Mouse (Mus musculus): ENCODE results near the gene Ankrd34a.

Gene Ankrd34a

DNA sequence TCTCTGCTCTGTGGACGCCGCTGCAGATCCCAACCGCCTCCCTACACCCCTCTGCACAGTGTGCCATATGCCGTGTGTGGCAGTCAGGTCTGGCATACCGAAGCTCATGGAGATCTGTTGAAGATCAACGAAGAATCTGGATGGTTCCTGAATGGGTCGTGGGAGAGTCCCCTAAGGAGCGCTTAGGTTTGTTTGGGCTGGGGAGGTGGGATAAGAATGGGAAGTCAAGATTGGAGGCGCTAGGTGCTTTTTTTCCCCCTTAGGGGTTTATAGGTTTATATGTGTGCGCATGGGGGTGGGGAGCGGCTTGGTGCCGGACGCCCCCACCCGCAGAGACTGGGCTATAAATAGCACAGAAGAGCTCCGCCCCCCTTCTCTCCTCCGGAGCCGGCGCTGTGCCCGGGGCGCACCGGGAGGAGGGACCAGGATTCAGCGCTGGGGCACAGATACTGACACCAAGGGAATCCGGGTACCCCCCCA, at the start of gene Ankrd34a:
TSS of gene Ankrd34a (plus strand) at position 409 of the 480 bp plus-strand sequence.
- no peak for DNase-seq (ENCODE audit: low spot score)

DNA sequence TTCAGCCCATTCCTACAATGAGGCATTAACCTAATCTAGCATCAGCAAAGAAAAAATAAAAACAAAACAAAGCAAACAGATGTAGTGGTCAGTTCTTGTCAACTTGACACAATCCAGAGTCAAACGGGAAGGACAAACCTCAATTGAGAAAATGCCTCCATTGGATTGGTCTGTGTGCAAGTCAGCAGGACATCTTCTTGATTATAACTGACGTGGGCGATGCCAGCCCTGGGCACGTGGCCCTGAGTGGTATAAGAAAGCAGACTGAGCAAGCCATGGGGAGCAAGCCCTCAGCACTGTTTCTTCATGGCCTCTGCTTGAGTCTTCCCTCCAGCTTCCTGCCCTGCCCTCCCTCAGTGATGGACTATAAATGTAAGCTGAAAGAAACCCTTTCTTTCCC, 49.6 kb upstream of the Ankrd34a start:
- no peak for DNase-seq (ENCODE audit: low spot score)

DNA sequence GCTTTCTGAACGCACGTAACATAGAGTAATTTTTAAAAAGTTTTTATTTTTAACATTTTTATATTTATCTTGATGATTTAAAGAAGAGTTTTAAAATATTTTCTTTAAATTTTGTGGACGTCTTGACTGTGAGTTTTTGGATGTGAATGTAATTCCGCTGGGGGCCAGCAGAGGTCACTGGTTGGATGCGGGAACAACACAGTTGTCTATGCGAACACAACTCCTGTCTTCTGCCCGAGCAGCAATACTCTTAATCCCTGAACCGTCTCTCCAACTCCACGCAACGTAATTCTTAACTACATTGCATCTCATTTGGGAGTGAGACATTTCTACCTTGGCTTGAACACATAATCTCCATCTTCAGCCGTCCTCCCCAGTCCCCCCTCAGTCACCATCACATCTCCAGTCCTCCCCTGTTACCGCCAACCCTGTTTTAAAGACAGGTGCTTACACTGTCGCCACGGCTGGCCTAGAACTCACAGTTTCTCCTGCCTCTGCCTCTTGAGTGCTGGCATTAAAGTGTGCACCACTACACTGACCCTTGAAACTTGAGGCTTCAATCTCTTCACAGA, 49.0 kb upstream of the Ankrd34a start:
- peak; percentile 84 for DNase-seq (ENCODE audit: low spot score)

DNA sequence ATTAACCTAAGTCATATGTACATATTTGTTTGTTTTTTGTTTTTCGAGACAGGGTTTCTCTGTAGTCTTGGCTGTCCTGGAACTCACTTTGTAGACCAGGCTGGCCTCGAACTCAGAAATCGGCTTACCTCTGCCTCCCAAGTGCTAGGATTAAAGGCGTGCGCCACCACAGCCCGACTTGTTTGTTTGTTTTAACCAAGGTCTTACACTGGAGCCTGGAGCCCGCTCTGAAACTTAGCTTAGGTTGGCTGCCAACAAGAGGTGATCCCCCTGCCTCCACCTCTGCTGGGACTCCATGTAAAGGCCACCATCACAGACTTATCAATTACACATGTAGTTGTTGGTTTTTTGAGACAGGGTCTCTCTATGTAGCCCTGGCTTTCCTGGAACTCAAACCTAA, 47.6 kb upstream of the Ankrd34a start:
- no peak for DNase-seq (ENCODE audit: low spot score)

DNA sequence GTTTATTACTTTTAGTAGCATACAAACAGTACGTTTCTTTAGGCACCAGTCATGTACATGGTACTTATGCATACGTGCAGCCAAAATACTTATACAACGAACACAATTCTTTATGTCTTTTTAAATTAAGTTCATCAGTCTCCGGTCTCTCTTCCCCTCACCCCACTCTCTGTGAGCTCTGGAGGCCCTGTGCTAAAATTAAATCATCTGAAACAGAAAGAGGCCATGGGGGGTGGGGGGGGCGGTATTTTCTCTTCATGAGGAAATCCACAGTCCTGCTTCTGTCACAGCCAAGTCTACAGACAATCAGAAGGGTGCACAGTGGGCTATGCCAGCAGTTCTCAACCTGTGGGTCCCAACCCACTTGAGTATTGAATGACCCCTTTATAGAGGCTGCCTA, 47.1 kb upstream of the Ankrd34a start:
- no peak for DNase-seq (ENCODE audit: low spot score)

DNA sequence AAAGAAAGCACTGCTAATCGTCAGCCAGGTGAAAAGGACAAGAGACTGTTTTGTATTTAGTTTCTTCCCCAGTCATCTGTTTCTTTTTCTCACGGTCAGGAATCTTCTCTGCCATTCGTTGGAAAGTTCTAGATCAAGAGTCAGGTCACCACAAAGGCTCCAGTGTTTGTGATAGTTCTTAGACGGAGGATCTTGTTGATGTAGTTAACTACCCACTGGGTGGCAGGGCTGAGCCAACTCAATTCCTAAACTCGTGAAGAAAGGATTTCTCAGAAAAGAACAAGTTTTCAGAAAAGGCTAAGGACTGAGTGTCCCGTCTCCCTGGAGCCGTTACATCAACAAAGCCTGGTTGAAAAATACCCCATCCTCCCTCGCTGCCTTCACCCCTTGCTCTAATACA, 45.2 kb upstream of the Ankrd34a start:
- DNase-seq (ENCODE audit: low spot score): peak; percentile 93

DNA sequence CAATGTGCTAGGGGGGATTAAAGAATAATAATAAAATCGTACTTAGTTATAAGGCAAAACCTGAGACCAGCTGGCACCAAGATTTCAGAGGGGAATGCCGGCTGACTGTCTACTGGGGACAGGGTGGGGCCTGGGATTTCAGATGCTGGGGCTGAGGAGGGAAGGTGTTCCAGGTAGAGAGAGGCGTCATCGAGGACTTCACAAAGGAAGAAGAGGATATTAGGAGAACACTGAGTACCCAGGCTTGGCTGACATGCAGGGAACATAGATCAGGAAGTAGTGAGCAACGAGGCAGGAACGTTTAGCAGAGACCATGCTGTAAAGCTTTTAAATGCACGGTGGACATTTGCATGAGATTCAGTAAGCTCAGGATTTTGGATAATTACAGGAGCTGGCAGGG, 44.5 kb upstream of the Ankrd34a start:
- DNase-seq (ENCODE audit: low spot score): no peak

DNA sequence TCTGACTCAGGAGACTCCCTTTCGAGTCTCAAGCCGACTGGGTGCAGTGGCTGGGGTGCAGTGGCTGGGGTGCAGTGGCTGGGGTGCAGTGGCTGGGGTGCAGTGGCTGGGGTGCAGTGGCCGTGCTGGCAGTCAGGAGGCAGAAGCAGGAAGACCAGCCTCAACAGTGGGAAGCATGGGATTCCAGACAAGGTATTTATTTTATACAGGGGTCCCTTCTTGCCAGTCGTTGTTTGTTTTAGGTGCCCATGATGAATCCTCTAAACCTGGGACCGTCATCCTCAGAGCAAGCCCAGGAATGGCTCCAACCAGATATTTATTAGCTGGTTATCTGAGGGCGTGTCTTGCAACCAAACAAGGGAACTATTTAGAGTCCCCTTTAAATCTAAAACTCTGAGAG, 42.8 kb upstream of the Ankrd34a start:
- no peak for DNase-seq (ENCODE audit: low spot score)

DNA sequence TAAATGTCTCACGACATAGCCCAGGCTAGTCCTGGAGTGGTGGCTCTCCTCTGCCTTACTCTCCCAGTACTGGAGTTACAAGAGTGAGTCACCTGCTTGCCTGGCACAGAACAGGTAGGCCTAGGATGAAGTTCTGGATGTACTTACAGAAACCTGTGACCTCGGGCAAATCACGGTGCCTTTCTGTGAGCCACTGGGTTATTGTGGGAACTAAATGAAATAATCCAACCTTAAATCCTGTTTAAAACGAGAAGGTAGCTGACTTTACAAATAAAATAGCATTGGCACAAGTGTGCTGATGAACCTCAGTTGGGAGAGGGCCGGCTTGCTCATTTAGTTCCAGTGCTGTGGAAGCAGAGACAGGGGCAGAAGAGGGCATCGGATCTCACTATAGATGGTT, 42.2 kb upstream of the Ankrd34a start:
- no peak for DNase-seq (ENCODE audit: low spot score)

DNA sequence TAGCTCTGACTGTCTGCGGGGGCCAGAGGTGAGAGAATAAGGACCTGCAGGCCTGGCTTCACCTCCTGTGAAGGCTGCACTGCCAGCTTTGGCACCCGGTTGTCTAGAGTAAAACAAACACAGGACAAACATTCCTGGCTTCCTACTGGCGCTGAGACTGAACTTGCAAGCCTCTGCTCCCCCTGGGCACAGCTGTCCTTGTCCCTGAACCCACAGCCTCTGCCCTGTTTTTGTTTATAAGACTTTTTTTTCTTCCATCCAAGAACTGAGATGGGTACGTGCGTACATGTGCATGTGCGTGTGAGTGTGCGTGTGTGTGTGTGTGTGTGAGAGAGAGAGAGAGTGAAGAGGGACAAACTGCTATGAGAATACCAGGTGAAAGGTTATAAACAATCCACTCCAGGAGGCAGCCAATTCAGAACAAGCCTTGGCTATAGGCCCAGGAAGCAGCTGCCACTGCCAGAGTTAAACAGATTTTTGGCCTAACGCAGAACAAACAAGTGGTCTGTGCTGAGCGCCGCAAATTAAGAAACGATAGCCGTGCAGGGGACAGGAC, 41.3 kb upstream of the Ankrd34a start:
- peak; percentile 98 for DNase-seq (ENCODE audit: low spot score)

DNA sequence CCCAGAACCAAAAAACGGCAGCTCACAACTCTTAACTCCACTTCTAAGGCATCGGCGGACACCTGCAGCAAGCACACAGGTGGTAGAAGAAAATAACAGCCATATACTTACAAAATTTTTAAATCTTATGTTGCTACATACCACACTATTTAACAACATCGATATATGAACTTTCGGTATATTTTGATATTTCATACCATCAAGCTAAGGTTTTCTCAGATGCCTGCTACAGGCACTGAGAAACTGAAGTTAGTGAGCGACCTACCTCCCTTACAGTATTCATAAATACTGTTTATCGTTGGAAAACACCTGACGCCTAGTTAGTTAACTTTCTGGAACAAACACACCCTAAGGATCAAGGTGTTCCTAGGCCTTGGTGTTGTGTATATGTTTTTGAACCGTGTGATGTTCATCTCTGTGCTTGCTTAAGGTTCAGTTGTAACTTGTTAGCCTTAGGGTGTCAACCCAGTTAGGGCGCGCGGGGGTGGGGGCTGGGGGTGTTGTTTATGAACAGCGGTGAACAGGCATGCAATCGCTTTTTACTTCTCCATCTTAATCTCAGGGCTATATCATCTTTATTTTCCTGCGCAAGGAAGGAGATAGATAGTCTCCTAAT, 40.3 kb upstream of the Ankrd34a start:
- DNase-seq (ENCODE audit: low spot score): peak; percentile 34

DNA sequence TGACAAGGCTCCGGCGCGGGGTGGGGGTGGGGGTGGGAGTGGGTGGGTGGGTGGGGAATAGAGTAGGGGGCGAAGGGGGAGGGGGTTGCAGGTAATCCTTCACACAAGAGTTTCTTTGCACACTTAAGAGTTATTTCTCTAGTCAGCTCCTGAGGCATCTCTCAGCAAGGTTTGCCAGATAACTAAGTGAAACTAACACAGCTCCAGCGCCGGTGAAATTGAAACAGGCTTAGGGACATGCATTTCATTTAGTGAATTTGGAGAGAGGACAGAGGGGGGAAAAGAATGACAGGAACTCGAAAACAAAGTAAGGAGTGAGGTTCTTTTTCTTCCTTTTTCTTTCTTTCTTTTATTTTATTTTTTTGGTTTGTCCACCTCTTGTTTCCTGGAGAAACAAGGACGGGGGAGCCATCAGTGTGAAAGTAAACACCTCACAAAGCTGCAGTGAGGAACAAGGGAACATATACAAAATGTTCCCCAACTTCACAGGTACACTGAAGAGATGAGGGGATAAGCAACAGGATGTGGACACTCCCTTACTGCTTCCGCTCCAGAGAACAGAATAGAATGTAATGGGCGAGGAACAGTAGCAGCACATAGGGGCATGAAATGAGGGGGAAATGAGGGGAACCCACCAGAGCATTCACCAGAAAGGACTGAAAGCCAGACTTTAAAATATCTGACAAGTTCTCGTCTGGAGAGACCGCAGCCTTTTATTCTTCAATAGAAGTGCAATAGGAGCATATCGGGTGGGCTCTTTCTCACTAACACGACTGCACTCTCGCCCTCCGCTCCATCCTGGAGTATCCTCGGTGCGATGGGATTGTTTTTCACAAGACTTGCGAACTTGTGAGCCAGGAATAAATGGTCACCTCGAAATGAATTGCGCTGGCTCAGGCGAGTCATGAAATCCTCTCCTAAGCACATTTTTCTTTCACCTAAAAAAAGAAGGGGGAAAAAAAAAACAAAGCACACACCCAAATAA, 39.5 kb upstream of the Ankrd34a start:
- peak; percentile 65 for DNase-seq (ENCODE audit: low spot score)

DNA sequence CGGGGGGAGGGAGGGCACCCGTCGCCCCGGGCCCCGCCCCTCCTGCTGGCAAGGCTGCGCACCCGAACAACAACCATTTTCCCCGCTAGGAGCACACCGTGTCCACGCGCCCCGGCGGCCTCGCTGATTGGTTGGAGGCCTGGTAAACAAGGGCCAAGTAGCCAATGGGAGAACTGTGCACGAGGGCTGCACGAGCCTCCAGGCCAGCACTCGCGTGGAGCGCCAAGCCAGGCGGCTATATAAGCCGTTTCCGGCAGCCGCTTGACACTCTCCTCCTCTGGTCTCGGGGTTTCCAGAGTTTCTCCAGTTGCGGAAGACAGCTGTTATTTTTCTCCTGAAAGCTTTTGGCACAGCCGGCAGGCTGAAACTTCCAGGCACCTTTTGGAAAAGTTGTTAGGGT, 38.7 kb upstream of the Ankrd34a start, which contains the start of gene Txnip:
TSS of gene Txnip (plus strand) at position 264 of the 400 bp plus-strand sequence.
- DNase-seq (ENCODE audit: low spot score): peak; percentile 100

DNA sequence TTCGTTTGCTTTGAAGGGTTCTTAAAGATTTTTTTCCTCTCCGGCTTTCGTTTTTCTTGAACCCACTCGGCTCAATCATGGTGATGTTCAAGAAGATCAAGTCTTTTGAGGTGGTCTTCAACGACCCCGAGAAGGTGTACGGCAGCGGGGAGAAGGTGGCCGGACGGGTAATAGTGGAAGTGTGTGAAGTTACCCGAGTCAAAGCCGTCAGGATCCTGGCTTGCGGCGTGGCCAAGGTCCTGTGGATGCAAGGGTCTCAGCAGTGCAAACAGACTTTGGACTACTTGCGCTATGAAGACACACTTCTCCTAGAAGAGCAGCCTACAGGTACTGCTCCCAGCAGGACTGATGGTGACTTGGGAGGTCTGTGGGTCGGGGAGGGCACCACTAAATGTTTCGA, 38.3 kb upstream of the Ankrd34a start:
- no peak for DNase-seq (ENCODE audit: low spot score)

DNA sequence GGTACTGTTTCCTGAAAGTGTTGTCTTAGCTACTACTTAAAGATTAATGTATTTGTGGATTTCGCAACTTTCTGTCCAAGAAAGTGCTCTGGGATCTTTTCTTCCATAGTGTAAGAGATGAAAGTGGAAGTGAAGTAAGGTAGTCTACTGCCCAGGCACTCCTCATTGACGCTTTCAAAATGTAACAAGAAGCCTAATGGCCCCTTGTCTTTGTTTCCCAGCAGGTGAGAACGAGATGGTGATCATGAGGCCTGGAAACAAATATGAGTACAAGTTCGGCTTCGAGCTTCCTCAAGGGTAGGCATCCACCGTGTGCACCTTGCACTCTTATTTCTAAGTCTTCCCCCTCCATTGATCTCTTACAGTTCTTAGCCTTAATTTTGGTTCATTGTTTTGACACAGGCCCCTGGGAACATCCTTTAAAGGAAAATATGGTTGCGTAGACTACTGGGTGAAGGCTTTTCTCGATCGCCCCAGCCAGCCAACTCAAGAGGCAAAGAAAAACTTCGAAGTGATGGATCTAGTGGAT, 37.7 kb upstream of the Ankrd34a start:
- peak; percentile 60 for DNase-seq (ENCODE audit: low spot score)

DNA sequence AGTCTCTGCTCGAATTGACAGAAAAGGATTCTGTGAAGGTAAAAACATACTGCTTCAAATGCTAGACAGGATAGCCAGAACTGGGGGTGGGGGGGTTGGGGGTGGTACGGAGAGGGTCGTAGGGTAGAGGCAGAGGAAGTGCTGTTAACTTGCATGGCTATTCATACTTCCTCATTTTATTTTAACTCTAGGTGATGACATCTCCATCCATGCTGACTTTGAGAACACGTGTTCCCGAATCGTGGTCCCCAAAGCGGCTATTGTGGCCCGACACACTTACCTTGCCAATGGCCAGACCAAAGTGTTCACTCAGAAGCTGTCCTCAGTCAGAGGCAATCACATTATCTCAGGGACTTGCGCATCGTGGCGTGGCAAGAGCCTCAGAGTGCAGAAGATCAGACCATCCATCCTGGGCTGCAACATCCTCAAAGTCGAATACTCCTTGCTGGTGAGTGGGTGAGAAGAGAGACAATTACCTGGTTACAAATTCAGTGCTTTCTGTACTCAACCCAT, 37.0 kb upstream of the Ankrd34a start:
- no peak for DNase-seq (ENCODE audit: low spot score)

DNA sequence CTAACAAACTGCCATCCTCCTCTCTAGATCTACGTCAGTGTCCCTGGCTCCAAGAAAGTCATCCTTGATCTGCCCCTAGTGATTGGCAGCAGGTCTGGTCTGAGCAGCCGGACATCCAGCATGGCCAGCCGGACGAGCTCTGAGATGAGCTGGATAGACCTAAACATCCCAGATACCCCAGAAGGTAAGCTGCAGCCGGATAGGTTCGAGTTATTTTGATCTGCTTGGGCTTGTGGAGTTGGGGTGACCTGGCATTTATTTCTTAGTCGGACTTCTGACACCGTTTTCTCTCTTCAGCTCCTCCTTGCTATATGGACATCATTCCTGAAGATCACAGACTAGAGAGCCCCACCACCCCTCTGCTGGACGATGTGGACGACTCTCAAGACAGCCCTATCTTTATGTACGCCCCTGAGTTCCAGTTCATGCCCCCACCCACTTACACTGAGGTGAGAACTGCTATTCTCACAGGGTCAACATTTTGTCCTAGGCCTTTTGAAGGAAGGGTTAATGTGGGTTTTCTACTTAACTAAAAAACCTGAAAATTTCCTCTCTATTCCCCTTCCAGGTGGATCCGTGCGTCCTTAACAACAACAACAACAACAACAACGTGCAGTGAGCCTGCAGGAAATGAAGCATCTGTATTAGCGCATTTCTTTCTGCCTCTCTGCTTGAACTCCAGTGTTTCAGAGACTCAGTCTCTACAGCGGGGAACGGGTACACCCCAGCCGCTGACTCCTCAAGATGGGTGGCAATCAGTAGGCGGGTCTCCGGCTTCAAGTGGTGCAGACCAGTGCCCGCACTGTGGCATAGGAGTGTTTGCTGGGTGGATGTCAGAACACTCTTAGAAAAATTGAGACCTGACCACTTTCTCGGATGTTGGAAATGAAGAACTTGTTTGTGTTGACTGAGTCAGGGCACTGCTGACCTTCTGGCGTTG, 36.3 kb upstream of the Ankrd34a start:
- peak; percentile 74 for DNase-seq (ENCODE audit: low spot score)

DNA sequence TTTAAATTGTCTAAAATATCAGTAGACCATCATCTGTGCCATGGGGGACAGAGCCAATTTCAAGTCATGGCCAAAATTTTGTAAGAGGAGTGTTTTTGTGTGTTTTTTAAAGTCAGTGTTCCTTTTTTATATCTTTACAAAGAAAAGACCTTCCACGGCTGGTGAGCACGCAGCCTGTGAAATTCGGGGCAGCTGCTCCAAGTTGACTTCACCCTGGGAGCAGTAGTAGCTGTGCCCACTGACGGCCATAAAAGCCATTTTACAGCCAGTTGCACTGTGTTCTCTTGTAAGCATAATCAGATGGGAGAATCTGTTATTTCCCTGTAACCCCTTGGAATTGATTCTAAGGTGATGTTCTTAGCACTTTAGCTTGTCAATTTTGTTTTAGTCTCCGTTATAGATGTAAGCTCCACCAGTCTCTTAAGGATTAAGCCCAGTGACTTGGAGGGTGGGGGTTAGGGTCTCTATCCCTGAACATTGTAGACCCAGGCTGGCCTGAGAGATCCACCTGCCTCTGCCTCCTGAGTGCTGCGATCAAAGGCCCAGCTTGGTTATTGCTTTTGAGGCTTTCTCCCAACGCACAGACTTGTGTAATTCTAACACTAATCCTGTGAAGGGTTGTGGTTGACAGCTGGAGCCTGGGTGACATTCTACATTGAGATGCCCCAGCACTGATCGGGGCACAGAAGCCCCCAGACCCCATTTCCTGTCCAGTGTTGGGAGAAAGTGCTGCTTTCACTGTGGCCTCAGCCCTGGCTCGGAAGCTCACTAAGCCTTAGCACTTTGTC, 35.4 kb upstream of the Ankrd34a start:
- peak; percentile 78 for DNase-seq (ENCODE audit: low spot score)

DNA sequence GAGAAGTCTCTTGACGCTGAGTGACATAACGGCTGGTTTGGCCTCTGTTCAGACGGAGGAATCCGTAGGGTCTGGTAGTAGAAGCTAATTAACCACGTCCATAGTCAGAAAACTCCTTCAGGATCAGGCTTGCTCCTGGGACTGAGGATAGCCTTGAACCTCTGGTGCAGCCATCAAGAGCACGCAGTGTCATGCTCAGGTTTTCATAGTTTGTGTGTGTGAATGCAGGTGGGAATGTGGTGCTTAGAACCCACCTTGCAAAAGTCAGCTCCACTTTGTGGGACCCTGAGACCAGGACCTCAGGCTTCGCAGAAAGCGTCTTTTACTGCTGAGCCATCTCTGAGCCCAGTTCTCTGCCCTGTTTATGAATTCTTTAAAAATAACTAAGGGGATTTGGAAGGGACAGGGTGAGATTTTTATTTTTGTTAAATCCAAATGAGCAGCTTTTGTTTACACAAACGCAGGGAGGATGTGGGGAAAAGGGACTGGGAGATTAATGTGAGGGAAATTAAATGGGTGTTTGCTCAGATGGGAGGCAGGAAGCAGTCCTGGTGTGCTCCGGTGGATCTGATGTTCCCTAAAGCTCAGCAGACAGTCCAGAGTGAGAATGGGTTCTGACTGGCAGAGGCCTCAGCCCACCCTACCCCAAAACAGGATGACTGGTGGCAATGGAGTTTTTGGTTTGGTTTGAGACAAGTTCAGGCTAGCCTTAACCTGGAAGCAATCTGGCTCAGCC, 34.3 kb upstream of the Ankrd34a start:
- DNase-seq (ENCODE audit: low spot score): peak; percentile 94
